Mouse (Mus musculus) testis, adult 2 months (tissue): Measurements from ENCODE around the gene Cebpa.

Experiments
- CTCF ChIP-seq: fragments of 200-500 bp; IDR thresholded peaks from 2 replicates; pipeline ENCODE4 v1.5.1; 2012; ENCODE audit warnings: low read depth, mild to moderate bottlenecking, inconsistent platforms, low read length, moderate library complexity; ENCODE audit not compliant: control insufficient read depth, insufficient read depth, insufficient replicate concordance
- POLR2A ChIP-seq: fragments of 200-500 bp; IDR thresholded peaks from 2 replicates; pipeline ENCODE4 v1.6.1; 2012; ENCODE audit warnings: low read depth, mild to moderate bottlenecking, inconsistent platforms, low read length, moderate library complexity; ENCODE audit not compliant: control insufficient read depth

- no peak for TF ChIP-seq CTCF
- no peak for TF ChIP-seq POLR2A
Measured at GRCm38 (mm10) chr7:35094975-35095678, 24.0 kb upstream of the Cebpa start.
